Mouse (Mus musculus): ENCODE measurements around the gene Gm17651. TPM values are rescaled to one million over a fixed set of nuclear protein-coding genes. Genes with fewer than 3 reads are reported as not detected.

Gene Gm17651
- total RNA-seq, 2 experiments from 2014 or later: not detected

- intact Hi-C loops (cut with DNase I): no loop called here
Measured at GRCm38 (mm10) chr3:97642001-97642400, 32.5 kb downstream of the Gm17651 start.

DNA sequence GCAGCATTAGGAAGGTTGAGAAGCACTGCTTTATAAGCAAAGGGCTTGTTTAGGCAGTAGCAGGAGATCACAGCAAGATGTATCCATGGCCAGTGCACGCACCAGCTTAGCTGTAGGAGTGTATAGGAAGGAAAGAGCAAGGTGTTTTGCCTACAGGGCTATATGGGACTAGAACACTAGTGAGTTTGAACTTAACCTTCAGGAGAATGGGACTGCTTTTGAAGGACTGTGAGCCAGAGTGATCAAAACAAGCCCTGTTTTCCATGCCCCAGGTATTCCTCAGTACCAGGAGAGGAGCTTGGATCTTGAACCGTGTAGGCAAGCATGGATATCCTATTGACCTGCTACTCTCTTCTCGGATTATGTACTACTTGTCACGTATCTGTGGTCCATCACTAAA lies 33.1 kb downstream of the Gm17651 start:
- no peak for DNase-seq (ENCODE audit: extremely low spot score in 1 of 2, low spot score in 2 of 2)
- intact Hi-C loops (cut with DNase I): no loop called here

More at GRCm38 (mm10) chr3:97642001-97642400, 32.5 kb downstream of the Gm17651 start:
- DNase-seq (ENCODE audit: extremely low spot score in 1 of 2, low spot score in 2 of 2): no peak

GRCm38 (mm10) chr3:97634288-97634761 lies 40.2 kb downstream of the Gm17651 start:
- intact Hi-C loops (cut with DNase I): no loop called here
- DNase-seq (ENCODE audit: extremely low spot score in 1 of 2, low spot score in 2 of 2): no peak

GRCm38 (mm10) chr3:97633456-97633855 lies 41.0 kb downstream of the Gm17651 start:
- intact Hi-C loops (cut with DNase I): no loop called here
- no peak for DNase-seq (ENCODE audit: extremely low spot score in 1 of 2, low spot score in 2 of 2)

DNA sequence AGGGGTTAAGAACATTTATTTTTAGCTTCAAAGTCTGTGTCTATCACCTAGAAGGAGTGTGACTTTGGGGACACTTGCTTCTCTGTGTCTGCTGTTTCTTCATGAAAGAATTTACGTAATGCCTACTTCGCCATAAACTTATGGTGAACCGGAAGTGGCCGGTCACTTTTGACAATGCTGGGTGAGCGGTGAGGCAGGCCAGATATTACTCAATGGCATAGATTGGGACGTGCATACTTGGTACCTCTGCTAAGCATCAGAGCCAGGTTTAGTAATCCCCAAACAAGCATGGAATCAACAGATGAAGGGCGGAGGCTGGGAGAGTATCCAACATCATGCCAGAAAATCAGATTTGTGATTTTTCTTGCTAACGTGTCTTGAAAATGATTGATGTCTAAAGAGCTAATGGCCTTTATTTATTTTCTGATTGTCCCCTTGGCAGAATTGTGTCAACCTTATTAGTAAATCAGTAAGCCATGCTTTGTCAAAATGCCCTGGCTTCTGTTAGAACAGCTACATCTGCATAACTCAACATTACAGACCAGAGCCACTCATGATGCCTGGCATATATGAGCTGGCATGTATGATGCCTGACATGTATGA lies 43.1 kb downstream of the Gm17651 start:
- no peak for DNase-seq (ENCODE audit: extremely low spot score in 1 of 2, low spot score in 2 of 2)
- intact Hi-C loops (cut with DNase I): no loop called here

- intact Hi-C loops (cut with DNase I): no loop called here
- DNase-seq (ENCODE audit: extremely low spot score in 1 of 2, low spot score in 2 of 2): no peak
Measured at GRCm38 (mm10) chr3:97630746-97631145, 43.7 kb downstream of the Gm17651 start.

GRCm38 (mm10) chr3:97629941-97630340 lies 44.6 kb downstream of the Gm17651 start:
- no peak for DNase-seq (ENCODE audit: extremely low spot score in 1 of 2, low spot score in 2 of 2)
- intact Hi-C loops (cut with DNase I): no loop called here

DNA sequence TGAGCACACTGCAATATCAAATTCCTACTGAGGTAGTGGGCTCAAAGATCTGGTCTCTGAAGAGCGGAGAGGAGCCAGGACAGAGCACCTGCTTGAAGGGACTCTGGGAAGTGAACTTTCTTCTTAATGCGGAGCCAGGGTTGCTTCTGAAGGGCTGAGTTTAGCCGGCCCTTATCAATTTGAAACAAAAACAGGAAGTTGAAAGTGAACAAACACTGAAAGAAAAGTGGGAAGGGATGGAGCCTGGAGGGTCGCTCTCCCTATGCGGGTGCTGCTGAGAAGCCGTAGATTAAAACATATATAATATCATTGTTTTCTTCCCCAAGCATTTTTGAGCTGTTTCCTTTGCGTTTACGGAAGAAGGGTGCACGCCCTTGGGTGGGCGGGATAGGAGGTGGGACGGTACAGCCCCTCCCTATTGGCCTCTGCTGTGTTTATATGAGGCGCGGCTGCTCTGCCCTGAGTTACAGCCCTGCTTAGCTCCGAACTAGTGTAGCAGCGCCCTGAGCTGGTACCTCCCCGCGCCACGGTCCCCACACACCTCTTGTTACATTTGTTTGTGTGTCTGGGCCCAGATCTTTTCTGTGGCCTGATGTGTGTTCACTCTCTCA lies 46.0 kb downstream of the Gm17651 start, which contains the start of gene Fmo5:
TSS of gene Fmo5 (plus strand) at position 414 of the 611 bp plus-strand sequence.
- intact Hi-C loops (cut with DNase I): no loop called here
- peak in 1 of 2 experiments; percentile 70 for DNase-seq (ENCODE audit: extremely low spot score in 1 of 2, low spot score in 2 of 2)

GRCm38 (mm10) chr3:97627893-97628292 lies 46.6 kb downstream of the Gm17651 start:
- DNase-seq (ENCODE audit: extremely low spot score in 1 of 2, low spot score in 2 of 2): no peak
- intact Hi-C loops (cut with DNase I): no loop called here

GRCm38 (mm10) chr3:97624611-97625010 lies 49.9 kb downstream of the Gm17651 start:
- intact Hi-C loops (cut with DNase I): no loop called here
- no peak for DNase-seq (ENCODE audit: extremely low spot score in 1 of 2, low spot score in 2 of 2)

Small RNAs within 50 kb of the gene (microRNA-seq; reads per million reads assigned to microRNA genes)
- gene Mir7225: not detected

Other genes with a start within 250 kb of the Gm17651 start
- 1 to 10 TPM; 8.9 to 9.1 TPM for gene Chd1l, start 64.5 kb downstream of the Gm17651 start, total RNA-seq (2021)
- 1 to 10 TPM; 1.4 to 1.6 TPM for gene Fmo5, start 45.9 kb downstream of the Gm17651 start, total RNA-seq (2021)
- 10 to 100 TPM; 32.9 to 34.8 TPM for gene Prkab2, start 16.5 kb downstream of the Gm17651 start, total RNA-seq (2021)
- gene Pde4dip, start 214.0 kb upstream of the Gm17651 start, total RNA-seq (2021): 100 to 1,000 TPM; 235 to 254 TPM
- gene Sec22b, start 226.5 kb upstream of the Gm17651 start, total RNA-seq (2021): 10 to 100 TPM; 63.1 to 69.7 TPM

Measured in left cerebral cortex, postnatal 10 days (tissue).